Comparison of ENCODE assay signal across 9 mouse cellular contexts in genomic region chr7:119525881-119526281, GRCm38 (mm10). TPM values are rescaled to one million over a fixed set of nuclear protein-coding genes. Genes with fewer than 3 reads are reported as not detected.
DNase-seq lines count a peak whose midpoint lies in the region; ATAC-seq and TF ChIP-seq lines count a peak whose summit lies in the region.
"Had no signal": no experiment of that assay in that cellular context is flagged by ENCODE, and none has a peak within 500 bp of the region (broad histone marks: within the 10 kb centered on the region; RNA-seq: fewer than 3 reads in every experiment).

No protein-coding gene starts in this region.

- no peaks in the 10 kb centered on the region for H3K36me3 ChIP-seq in forebrain, embryonic 15.5 days
- H3K36me3 ChIP-seq in forebrain, embryonic 10.5 days (replicated peaks): no peaks in the 10 kb centered on the region
- H3K36me3 ChIP-seq in lung, embryonic 16.5 days (ENCODE audit: control insufficient read depth, insufficient read depth, low read length): no peaks in the 10 kb centered on the region
- no peaks in the 10 kb centered on the region for H3K36me3 ChIP-seq in kidney, postnatal 0 days (ENCODE audit: insufficient read depth, low read length)
- H3K36me3 ChIP-seq: embryonic facial prominence, embryonic 13.5 days had no signal

- TF ChIP-seq CTCF in brain, embryonic 14.5 days (IDR thresholded peaks at IDR 0.05; ENCODE audit: borderline replicate concordance, extremely low read depth, insufficient read depth, insufficient read length): no peak
- TF ChIP-seq CTCF in kidney, postnatal 0 days (IDR thresholded peaks at IDR 0.05; ENCODE audit: low read depth): no peak

- H3K9me3 ChIP-seq in forebrain, embryonic 15.5 days: no peaks in the 10 kb centered on the region
- H3K9me3 ChIP-seq in forebrain, embryonic 10.5 days: no peaks in the 10 kb centered on the region
- no peaks in the 10 kb centered on the region for H3K9me3 ChIP-seq in lung, embryonic 16.5 days (ENCODE audit: control insufficient read depth, low read length)
- no peaks in the 10 kb centered on the region for H3K9me3 ChIP-seq in kidney, postnatal 0 days (replicated peaks; ENCODE audit: low read length)
- H3K9me3 ChIP-seq: embryonic facial prominence, embryonic 13.5 days had no signal

- no peaks in the 10 kb centered on the region for H3K27me3 ChIP-seq in forebrain, embryonic 15.5 days
- 0 out of 2 replicates have a peak, but pooled peaks cover 5% of the 10 kb centered on the region for H3K27me3 ChIP-seq in forebrain, embryonic 10.5 days (ENCODE audit: poor library complexity, severe bottlenecking)
- H3K27me3 ChIP-seq in lung, embryonic 16.5 days (ENCODE audit: control insufficient read depth, insufficient read depth, low read depth, low read length): no peaks in the 10 kb centered on the region
- H3K27me3 ChIP-seq in kidney, postnatal 0 days (ENCODE audit: insufficient read depth, low read length): no peaks in the 10 kb centered on the region

- 5% methylated on average over 2 of the region's 2 CpGs for WGBS in forebrain, embryonic 15.5 days
- 62% methylated on average over 2 of the region's 2 CpGs for WGBS in forebrain, embryonic 10.5 days
- 2% methylated on average over 2 of the region's 2 CpGs for WGBS in lung, embryonic 16.5 days
- 11% methylated on average over 2 of the region's 2 CpGs for WGBS in kidney, postnatal 0 days

- DNase-seq in forebrain, embryonic 10.5 days (ENCODE audit: extremely low spot score, low spot score): no peak
- DNase-seq in lung, postnatal 10 days: no peak
- DNase-seq in brain, embryonic 14.5 days (ENCODE audit: low read depth): peak; percentile 61
- DNase-seq in kidney, postnatal 0 days (ENCODE audit: low spot score): no peak
- no peak for DNase-seq in B cell, adult 2 months
- no peak for DNase-seq in layer of hippocampus, adult 9-11 months

- peak; percentile 63; the same call in 1 of the 2 replicates for ATAC-seq in forebrain, embryonic 15.5 days (replicated peaks)
- peak; percentile 45; the same call in 1 of the 2 replicates for ATAC-seq in lung, embryonic 16.5 days (ENCODE audit: low read depth)
- no peak for ATAC-seq in kidney, postnatal 0 days (replicated peaks; ENCODE audit: low FRiP score, low read depth)

- H3K4me2 ChIP-seq in forebrain, embryonic 15.5 days (replicated peaks): no peak overlapping the region
- H3K4me2 ChIP-seq in lung, embryonic 16.5 days (ENCODE audit: low read depth, low read length): no peak overlapping the region
- H3K4me2 ChIP-seq in kidney, postnatal 0 days (ENCODE audit: low read length): no peak overlapping the region
- H3K4me2 ChIP-seq: embryonic facial prominence, embryonic 13.5 days had no signal

- TF ChIP-seq POLR2A in brain, embryonic 14.5 days (IDR thresholded peaks at IDR 0.05; ENCODE audit: borderline replicate concordance, extremely low read depth, insufficient read depth, insufficient read length, poor library complexity, severe bottlenecking): no peak

- no peak overlapping the region for H3K9ac ChIP-seq in forebrain, embryonic 15.5 days (replicated peaks)
- no peak overlapping the region for H3K9ac ChIP-seq in lung, embryonic 16.5 days (ENCODE audit: low read length)
- H3K9ac ChIP-seq in kidney, postnatal 0 days (ENCODE audit: low read depth, low read length): no peak overlapping the region
- H3K9ac ChIP-seq: embryonic facial prominence, embryonic 13.5 days had no signal

- no peak overlapping the region for H3K4me3 ChIP-seq in forebrain, embryonic 15.5 days
- no peak overlapping the region for H3K4me3 ChIP-seq in forebrain, embryonic 10.5 days
- H3K4me3 ChIP-seq in lung, embryonic 16.5 days (ENCODE audit: low read length): no peak overlapping the region
- H3K4me3 ChIP-seq in kidney, postnatal 0 days (replicated peaks; ENCODE audit: low read depth, low read length): no peak overlapping the region
- H3K4me3 ChIP-seq: embryonic facial prominence, embryonic 13.5 days had no signal

- H3K27ac ChIP-seq in forebrain, embryonic 15.5 days (replicated peaks): no peak overlapping the region
- H3K27ac ChIP-seq in forebrain, embryonic 10.5 days: no peak overlapping the region
- H3K27ac ChIP-seq in lung, embryonic 16.5 days (ENCODE audit: low read length): no peak overlapping the region
- peak overlapping the region; percentile 42; the same call in 1 of the 2 replicates for H3K27ac ChIP-seq in kidney, postnatal 0 days
- H3K27ac ChIP-seq: embryonic facial prominence, embryonic 13.5 days had no signal

- peaks cover 12% of the 10 kb centered on the region; the same call in 1 of the 2 replicates for H3K4me1 ChIP-seq in forebrain, embryonic 15.5 days
- H3K4me1 ChIP-seq in forebrain, embryonic 10.5 days: peaks cover 10% of the 10 kb centered on the region
- no peaks in the 10 kb centered on the region for H3K4me1 ChIP-seq in lung, embryonic 16.5 days (replicated peaks; ENCODE audit: control insufficient read depth, insufficient read depth, low read length)
- H3K4me1 ChIP-seq in kidney, postnatal 0 days (replicated peaks; ENCODE audit: insufficient read depth, low read length): no peaks in the 10 kb centered on the region; the same call in 1 of the 2 replicates
- H3K4me1 ChIP-seq: embryonic facial prominence, embryonic 13.5 days had no signal

RNA-seq across cellular contexts. Expression of gene Pdilt, which starts 2.6 kb away (rescaled TPM):
- 0.08 TPM in 1 of 2 replicates, not detected in the other for polyA plus RNA-seq in forebrain, embryonic 15.5 days (2015; fragmentation: Nextera tagmentation; extraction: Ambion mirVana)
- not detected in 2 replicates for polyA plus RNA-seq in forebrain, embryonic 10.5 days (2016; fragmentation: Nextera tagmentation; extraction: Ambion mirVana)
- polyA plus RNA-seq in lung, embryonic 16.5 days (2015; fragmentation: Nextera tagmentation; extraction: Ambion mirVana): not detected in 2 replicates
- polyA plus RNA-seq in brain, embryonic 14.5 days (2012; rRNA removed): 0.22 TPM in 1 of 2 replicates, not detected in the other
- polyA plus RNA-seq in kidney, postnatal 0 days (2015; fragmentation: Nextera tagmentation; extraction: Ambion mirVana): 0.62 and 1.1 TPM in 2 replicates
- polyA plus RNA-seq: embryonic facial prominence, embryonic 13.5 days had no signal

RNA-seq across cellular contexts. Expression of gene Acsm5, which starts 6.6 kb away (rescaled TPM):
- not detected in 2 replicates for polyA plus RNA-seq in forebrain, embryonic 15.5 days (2015; fragmentation: Nextera tagmentation; extraction: Ambion mirVana)
- polyA plus RNA-seq in forebrain, embryonic 10.5 days (2016; fragmentation: Nextera tagmentation; extraction: Ambion mirVana): not detected in 2 replicates
- polyA plus RNA-seq in lung, embryonic 16.5 days (2015; fragmentation: Nextera tagmentation; extraction: Ambion mirVana): not detected in 2 replicates
- polyA plus RNA-seq in brain, embryonic 14.5 days (2012; rRNA removed): not detected in 2 replicates
- 5.0 and 6.6 TPM in 2 replicates for polyA plus RNA-seq in kidney, postnatal 0 days (2015; fragmentation: Nextera tagmentation; extraction: Ambion mirVana)
- polyA plus RNA-seq: embryonic facial prominence, embryonic 13.5 days had no signal

RNA-seq across cellular contexts. Expression of gene Acsm2, which starts 28.3 kb away (rescaled TPM):
- polyA plus RNA-seq in forebrain, embryonic 15.5 days (2015; fragmentation: Nextera tagmentation; extraction: Ambion mirVana): not detected in 2 replicates
- polyA plus RNA-seq in forebrain, embryonic 10.5 days (2016; fragmentation: Nextera tagmentation; extraction: Ambion mirVana): not detected in 2 replicates
- not detected in 2 replicates for polyA plus RNA-seq in lung, embryonic 16.5 days (2015; fragmentation: Nextera tagmentation; extraction: Ambion mirVana)
- polyA plus RNA-seq in brain, embryonic 14.5 days (2012; rRNA removed): not detected in 2 replicates
- polyA plus RNA-seq in kidney, postnatal 0 days (2015; fragmentation: Nextera tagmentation; extraction: Ambion mirVana): 114 and 134 TPM in 2 replicates
- polyA plus RNA-seq: embryonic facial prominence, embryonic 13.5 days had no signal

RNA-seq across cellular contexts. Expression of gene Umod, which starts 46.8 kb away (rescaled TPM):
- not detected in 2 replicates for polyA plus RNA-seq in forebrain, embryonic 15.5 days (2015; fragmentation: Nextera tagmentation; extraction: Ambion mirVana)
- polyA plus RNA-seq in forebrain, embryonic 10.5 days (2016; fragmentation: Nextera tagmentation; extraction: Ambion mirVana): not detected in 2 replicates
- polyA plus RNA-seq in lung, embryonic 16.5 days (2015; fragmentation: Nextera tagmentation; extraction: Ambion mirVana): not detected in 2 replicates
- not detected in 2 replicates for polyA plus RNA-seq in brain, embryonic 14.5 days (2012; rRNA removed)
- 131 and 133 TPM in 2 replicates for polyA plus RNA-seq in kidney, postnatal 0 days (2015; fragmentation: Nextera tagmentation; extraction: Ambion mirVana)
- polyA plus RNA-seq: embryonic facial prominence, embryonic 13.5 days had no signal

Comparison
In these comparisons a context has a peak if more than half of its experiments do, and no peak if none do; other contexts are left out.
1. RNA of gene Acsm2, which starts 28.3 kb away (polyA plus RNA-seq): 114 to 134 TPM in kidney, postnatal 0 days; not detected in forebrain, embryonic 15.5 days, not detected in forebrain, embryonic 10.5 days, not detected in lung, embryonic 16.5 days and not detected in brain, embryonic 14.5 days; every median in the first group is over 100 times any median in the second.